Mouse (Mus musculus): Measurements from ENCODE around the gene Ttll13.
A peak's percentile ranks its signal among the peaks of the same experiment; 100 is the strongest.

The Ttll13 gene

GRCm38 (mm10) chr7:80246148-80246721 lies at the start of gene Ttll13:
Gene Ttll13 (plus strand): TSS chr7:80246376.
- DNase-seq (ENCODE audit: low spot score), result peak; percentile 98

GRCm38 (mm10) chr7:80197371-80197770 lies 48.8 kb upstream of the Ttll13 start:
- DNase-seq (ENCODE audit: low spot score), result no peak

GRCm38 (mm10) chr7:80197941-80198778 lies 48.0 kb upstream of the Ttll13 start:
- DNase-seq (ENCODE audit: low spot score), result peak; percentile 84

GRCm38 (mm10) chr7:80198863-80199262 lies 47.3 kb upstream of the Ttll13 start:
- no peak for DNase-seq (ENCODE audit: low spot score)

- no peak for DNase-seq (ENCODE audit: low spot score)
These were observed 46.9 kb upstream of the Ttll13 start for GRCm38 (mm10) chr7:80199286-80199685.

- DNase-seq (ENCODE audit: low spot score), result no peak
These were observed 46.2 kb upstream of the Ttll13 start for GRCm38 (mm10) chr7:80199851-80200587.

- no peak for DNase-seq (ENCODE audit: low spot score)
These were observed 45.6 kb upstream of the Ttll13 start for GRCm38 (mm10) chr7:80200588-80200945.

GRCm38 (mm10) chr7:80200963-80201539 lies 45.1 kb upstream of the Ttll13 start:
- DNase-seq (ENCODE audit: low spot score), result no peak

- DNase-seq (ENCODE audit: low spot score), result no peak
These were observed 44.2 kb upstream of the Ttll13 start for GRCm38 (mm10) chr7:80201888-80202540.

GRCm38 (mm10) chr7:80202961-80203360 lies 43.2 kb upstream of the Ttll13 start:
- DNase-seq (ENCODE audit: low spot score), result no peak

- no peak for DNase-seq (ENCODE audit: low spot score)
These were observed 42.5 kb upstream of the Ttll13 start for GRCm38 (mm10) chr7:80203638-80204096.

- DNase-seq (ENCODE audit: low spot score), result no peak
These were observed 41.8 kb upstream of the Ttll13 start for GRCm38 (mm10) chr7:80204362-80204761.

GRCm38 (mm10) chr7:80204961-80205360 lies 41.2 kb upstream of the Ttll13 start:
- DNase-seq (ENCODE audit: low spot score), result no peak

GRCm38 (mm10) chr7:80205705-80206589 lies 40.2 kb upstream of the Ttll13 start:
- DNase-seq (ENCODE audit: low spot score), result no peak

- no peak for DNase-seq (ENCODE audit: low spot score)
These were observed 38.9 kb upstream of the Ttll13 start for GRCm38 (mm10) chr7:80207314-80207731.

- DNase-seq (ENCODE audit: low spot score), result peak; percentile 79
These were observed 38.0 kb upstream of the Ttll13 start for GRCm38 (mm10) chr7:80208026-80208642.

- DNase-seq (ENCODE audit: low spot score), result peak; percentile 85
These were observed 37.3 kb upstream of the Ttll13 start for GRCm38 (mm10) chr7:80208738-80209430.

- DNase-seq (ENCODE audit: low spot score), result peak; percentile 78
These were observed 36.5 kb upstream of the Ttll13 start for GRCm38 (mm10) chr7:80209669-80210068.

- no peak for DNase-seq (ENCODE audit: low spot score)
These were observed 35.2 kb upstream of the Ttll13 start for GRCm38 (mm10) chr7:80210982-80211381.

- DNase-seq (ENCODE audit: low spot score), result no peak
These were observed 32.6 kb upstream of the Ttll13 start for GRCm38 (mm10) chr7:80213604-80214003.
